Mouse (Mus musculus): ENCODE results near the gene Fam120b. TPM values are rescaled to one million over a fixed set of nuclear protein-coding genes. Genes with fewer than 3 reads are reported as not detected.

The Fam120b gene
- polyA plus RNA-seq, 1 experiment = 8.4 TPM

DNA sequence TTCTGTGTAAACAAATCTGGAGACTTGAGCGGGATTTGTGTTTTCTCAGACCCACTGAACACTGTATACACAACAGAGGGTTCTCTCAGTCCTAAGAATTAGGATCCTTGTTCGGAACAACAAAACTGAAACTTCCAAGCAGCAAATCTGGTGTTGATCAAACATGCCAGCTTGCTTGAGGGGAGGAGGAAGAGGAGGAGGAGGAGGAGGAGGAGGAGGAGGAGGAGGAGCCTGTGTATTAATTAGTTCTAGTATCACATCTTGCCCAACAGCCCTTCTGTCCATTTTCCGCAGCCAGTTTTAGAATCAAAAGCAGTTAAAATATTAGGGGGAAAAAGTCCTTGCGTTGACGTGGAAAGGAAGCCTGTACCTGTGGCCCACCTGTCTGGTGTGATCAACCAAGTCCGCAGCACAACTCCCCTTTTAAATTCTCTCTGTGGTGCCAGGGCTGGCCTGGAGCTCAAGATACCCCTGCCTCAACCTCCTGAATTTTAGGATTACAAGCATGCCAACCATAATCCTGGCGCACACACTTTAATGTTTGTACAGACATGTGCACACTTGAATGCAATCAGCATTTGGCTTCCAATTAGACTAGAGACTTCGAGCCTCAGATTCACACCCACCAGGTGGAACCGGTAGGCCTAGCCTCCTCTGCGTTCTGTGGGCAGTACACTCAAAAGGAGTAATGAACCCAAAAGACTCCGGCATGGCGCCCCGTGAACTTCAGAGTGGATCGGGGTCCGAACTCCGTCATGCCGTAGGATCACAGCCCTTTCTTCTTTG is 16.1 kb upstream of the Fam120b start:
- TF ChIP-seq POLR2A (IDR thresholded peaks at IDR 0.05; ENCODE audit: low read depth, low read length) (no peak), CTCF (IDR thresholded peaks at IDR 0.05; ENCODE audit: extremely low read depth, insufficient read depth, insufficient read length, insufficient replicate concordance) (no peak)
- Histone ChIP-seq H3K36me3 (ENCODE audit: control insufficient read depth, insufficient read depth, low read length) (no peaks in the 10 kb centered on the region), H3K4me3 (ENCODE audit: extremely low read depth, insufficient read depth, insufficient read length) (no peak overlapping the region; the same call in 1 of the 2 replicates), H3K27ac (ENCODE audit: insufficient read depth, low read length) (no peak overlapping the region), H3K27me3 (ENCODE audit: control insufficient read depth, insufficient read depth, low read length) (peaks cover 21% of the 10 kb centered on the region), H3K4me1 (ENCODE audit: control insufficient read depth, insufficient read depth, insufficient read length) (peaks cover 9% of the 10 kb centered on the region)
- no peak for DNase-seq (ENCODE audit: low read depth in 1 of 2, low spot score in 2 of 2)
- WGBS = 29% methylated on average over 17 of the region's 17 CpGs

DNA sequence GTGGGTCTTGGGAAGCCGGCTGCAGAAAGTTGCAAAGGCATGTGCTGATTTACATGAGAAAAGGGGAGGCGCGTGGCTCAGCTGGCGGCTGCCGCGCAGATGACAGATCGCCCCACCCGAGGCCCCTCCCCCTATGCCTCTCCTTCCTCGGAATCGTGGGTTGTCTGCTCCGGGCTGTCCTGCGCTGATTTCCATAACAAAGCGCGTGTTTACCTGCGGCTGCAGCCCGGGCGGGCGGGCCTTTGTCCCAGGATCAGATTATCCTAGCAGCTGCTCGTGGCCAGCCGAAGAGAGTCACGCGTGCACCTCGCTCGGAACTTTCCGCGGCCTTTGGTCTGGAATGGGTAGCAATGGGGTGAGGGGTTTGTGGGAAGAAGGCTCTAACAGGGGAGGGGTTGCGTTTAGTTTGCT is 15.4 kb upstream of the Fam120b start:
- Histone ChIP-seq H3K4me3 (ENCODE audit: extremely low read depth, insufficient read depth, insufficient read length) (peak overlapping the region; percentile 45; the same call in 1 of the 2 replicates), H3K27ac (ENCODE audit: insufficient read depth, low read length) (no peak overlapping the region)
- DNase-seq (ENCODE audit: low read depth in 1 of 2, low spot score in 2 of 2) = no peak

DNA sequence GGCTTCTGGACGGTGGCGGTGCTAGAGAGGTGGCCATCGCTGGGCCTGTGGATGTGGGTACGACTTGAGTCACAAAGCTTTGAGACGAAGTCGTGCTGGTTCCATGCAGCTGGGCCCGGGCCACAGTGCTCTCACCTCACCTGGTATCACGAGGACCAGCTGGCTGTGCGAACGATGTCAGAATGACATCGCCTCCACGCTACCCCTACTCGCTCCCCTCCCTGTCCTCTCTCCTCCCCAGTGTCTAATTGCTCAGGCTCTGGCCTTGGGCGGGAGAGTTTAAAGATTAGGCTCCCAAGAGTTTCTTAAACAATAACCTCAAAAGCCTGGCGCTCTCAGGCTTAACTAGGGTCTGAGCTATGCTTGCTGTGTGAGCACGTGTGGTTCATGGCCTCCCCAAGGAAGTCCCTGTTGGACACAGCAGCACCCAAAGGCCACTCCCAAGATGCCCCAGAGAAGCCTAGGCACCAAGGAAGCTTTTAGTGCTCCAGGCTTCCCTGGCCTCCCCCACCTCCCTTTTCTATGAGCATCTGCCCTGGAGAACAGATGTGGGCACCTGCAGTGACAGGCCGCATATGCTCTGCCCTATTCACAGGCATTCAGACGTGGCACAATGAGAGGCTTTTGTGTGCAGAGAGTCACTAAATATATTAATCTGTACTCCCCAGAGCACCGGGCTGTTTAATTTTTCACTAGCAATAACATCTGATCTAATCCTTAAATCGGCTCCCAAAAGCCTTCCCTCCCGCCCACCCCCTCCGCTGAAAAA is 14.7 kb upstream of the Fam120b start:
- Histone ChIP-seq H3K4me3 (ENCODE audit: extremely low read depth, insufficient read depth, insufficient read length) (no peak overlapping the region), H3K4me1 (ENCODE audit: control insufficient read depth, insufficient read depth, insufficient read length) (peaks cover 3% of the 10 kb centered on the region; the same call in 1 of the 2 replicates), H3K27me3 (ENCODE audit: control insufficient read depth, insufficient read depth, low read length) (peaks cover 12% of the 10 kb centered on the region), H3K36me3 (ENCODE audit: control insufficient read depth, insufficient read depth, low read length) (no peaks in the 10 kb centered on the region), H3K27ac (ENCODE audit: insufficient read depth, low read length) (no peak overlapping the region)
- WGBS = 45% methylated on average over 22 of the region's 22 CpGs
- TF ChIP-seq POLR2A (IDR thresholded peaks at IDR 0.05; ENCODE audit: low read depth, low read length) (no peak), CTCF (IDR thresholded peaks at IDR 0.05; ENCODE audit: extremely low read depth, insufficient read depth, insufficient read length, insufficient replicate concordance) (no peak)
- DNase-seq (ENCODE audit: low read depth in 1 of 2, low spot score in 2 of 2) = no peak

More for the DNA sequence above, 15.4 kb upstream of the Fam120b start:
- no peak for TF ChIP-seq CTCF (IDR thresholded peaks at IDR 0.05; ENCODE audit: extremely low read depth, insufficient read depth, insufficient read length, insufficient replicate concordance)
- no peak for TF ChIP-seq POLR2A (IDR thresholded peaks at IDR 0.05; ENCODE audit: low read depth, low read length)
- Histone ChIP-seq H3K4me1 (ENCODE audit: control insufficient read depth, insufficient read depth, insufficient read length) (peaks cover 9% of the 10 kb centered on the region), H3K27me3 (ENCODE audit: control insufficient read depth, insufficient read depth, low read length) (peaks cover 18% of the 10 kb centered on the region), H3K36me3 (ENCODE audit: control insufficient read depth, insufficient read depth, low read length) (no peaks in the 10 kb centered on the region)
- WGBS = 2% methylated on average over 27 of the region's 27 CpGs

DNA sequence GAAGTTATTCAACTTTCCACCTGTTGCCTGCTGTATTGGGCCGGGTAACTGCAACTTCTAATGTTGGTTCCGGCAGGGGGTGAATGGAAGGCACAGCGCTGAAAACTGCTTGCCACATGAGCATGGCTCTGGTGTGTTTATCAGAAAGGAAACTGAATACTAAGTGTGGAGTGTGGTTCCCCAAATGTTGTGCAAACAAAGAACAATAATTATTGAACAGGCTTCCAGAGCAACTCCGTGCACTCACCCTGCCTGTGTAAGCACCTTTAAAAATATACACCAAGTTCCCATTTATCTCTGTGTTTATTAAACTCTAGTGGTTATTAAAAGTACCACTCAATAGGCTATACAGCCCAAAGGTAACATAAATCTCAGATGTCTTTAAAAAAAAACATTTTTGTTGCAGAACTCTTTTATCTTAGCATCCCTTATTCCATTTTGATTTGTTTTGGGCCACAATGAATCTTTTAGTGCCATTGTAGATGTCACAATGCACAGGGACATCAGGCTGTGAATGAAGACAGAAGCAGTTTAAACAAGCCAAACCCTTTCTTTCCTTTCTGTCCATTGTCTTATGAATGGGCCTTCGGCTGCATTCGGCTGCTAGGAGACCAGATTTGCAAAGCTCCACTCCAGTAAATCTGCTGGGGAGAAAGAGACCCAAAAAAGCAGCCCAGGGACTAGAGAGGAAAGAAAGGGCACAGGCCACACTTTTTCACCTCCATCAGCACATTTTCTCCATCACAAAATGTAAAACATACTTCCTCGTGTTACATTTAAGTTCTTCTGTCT is 13.9 kb upstream of the Fam120b start:
- Histone ChIP-seq H3K36me3 (ENCODE audit: control insufficient read depth, insufficient read depth, low read length) (no peaks in the 10 kb centered on the region), H3K27ac (ENCODE audit: insufficient read depth, low read length) (no peak overlapping the region), H3K4me1 (ENCODE audit: control insufficient read depth, insufficient read depth, insufficient read length) (no peaks in the 10 kb centered on the region; the same call in 1 of the 2 replicates), H3K4me3 (ENCODE audit: extremely low read depth, insufficient read depth, insufficient read length) (no peak overlapping the region), H3K27me3 (ENCODE audit: control insufficient read depth, insufficient read depth, low read length) (peaks cover 10% of the 10 kb centered on the region)
- WGBS = 55% methylated on average over 7 of the region's 7 CpGs
- TF ChIP-seq CTCF (IDR thresholded peaks at IDR 0.05; ENCODE audit: extremely low read depth, insufficient read depth, insufficient read length, insufficient replicate concordance) (no peak), POLR2A (IDR thresholded peaks at IDR 0.05; ENCODE audit: low read depth, low read length) (no peak)
- no peak for DNase-seq (ENCODE audit: low read depth in 1 of 2, low spot score in 2 of 2)

DNA sequence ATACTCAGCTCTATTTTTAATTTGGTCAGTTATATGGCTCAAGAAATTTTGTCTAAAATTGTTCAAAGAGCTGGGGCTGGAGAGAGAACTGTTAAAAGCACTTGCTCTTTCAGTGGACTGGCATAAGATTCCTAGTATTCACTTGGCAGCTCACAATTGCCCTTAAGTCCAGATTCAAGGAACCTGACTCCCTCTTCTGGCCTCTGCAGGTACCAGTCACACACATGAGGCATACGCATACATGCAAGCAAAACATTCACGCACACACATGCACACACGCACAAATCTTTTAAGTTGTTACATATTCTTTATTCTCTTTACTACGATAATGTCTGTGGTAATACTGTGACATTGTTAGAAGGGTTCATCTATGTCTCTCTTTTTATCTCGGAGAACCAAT is 12.6 kb upstream of the Fam120b start:
- no peaks in the 10 kb centered on the region; the same call in 1 of the 2 replicates for H3K4me1 ChIP-seq (ENCODE audit: control insufficient read depth, insufficient read depth, insufficient read length)
- H3K27ac ChIP-seq (ENCODE audit: insufficient read depth, low read length) = no peak overlapping the region
- WGBS = 94% methylated on average over 5 of the region's 5 CpGs
- no peak overlapping the region for H3K4me3 ChIP-seq (ENCODE audit: extremely low read depth, insufficient read depth, insufficient read length)
- peaks cover 7% of the 10 kb centered on the region for H3K27me3 ChIP-seq (ENCODE audit: control insufficient read depth, insufficient read depth, low read length)
- DNase-seq (ENCODE audit: low read depth in 1 of 2, low spot score in 2 of 2) = no peak
- TF ChIP-seq POLR2A (IDR thresholded peaks at IDR 0.05; ENCODE audit: low read depth, low read length) = no peak
- no peaks in the 10 kb centered on the region for H3K36me3 ChIP-seq (ENCODE audit: control insufficient read depth, insufficient read depth, low read length)

DNA sequence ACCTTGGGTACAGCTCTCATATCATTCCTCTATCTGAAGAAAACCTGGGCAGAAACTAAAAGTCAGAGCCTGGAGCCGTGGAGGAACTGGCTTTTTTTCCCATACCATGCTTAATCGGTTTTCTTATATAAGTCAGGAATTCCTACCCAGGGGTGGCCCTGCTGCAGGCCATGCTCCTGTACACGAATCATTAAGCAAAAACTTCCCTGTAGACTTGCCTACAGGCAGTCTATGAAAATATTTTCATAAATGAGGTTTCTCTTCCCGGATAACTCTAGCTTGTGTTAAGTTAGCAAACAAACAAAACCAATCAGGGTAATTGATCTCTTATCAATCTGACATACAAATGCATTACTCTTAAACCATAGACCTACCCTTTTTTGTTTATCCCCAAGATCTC is 7.1 kb upstream of the Fam120b start:
- 0 out of 2 replicates have a peak, but pooled peaks cover 3% of the 10 kb centered on the region for H3K27me3 ChIP-seq (ENCODE audit: control insufficient read depth, insufficient read depth, low read length)
- H3K4me1 ChIP-seq (ENCODE audit: control insufficient read depth, insufficient read depth, insufficient read length) = no peaks in the 10 kb centered on the region
- TF ChIP-seq POLR2A (IDR thresholded peaks at IDR 0.05; ENCODE audit: low read depth, low read length) (no peak), CTCF (IDR thresholded peaks at IDR 0.05; ENCODE audit: extremely low read depth, insufficient read depth, insufficient read length, insufficient replicate concordance) (no peak)
- 87% methylated on average over 4 of the region's 4 CpGs for WGBS
- H3K27ac ChIP-seq (ENCODE audit: insufficient read depth, low read length) = no peak overlapping the region
- H3K4me3 ChIP-seq (ENCODE audit: extremely low read depth, insufficient read depth, insufficient read length) = no peak overlapping the region
- no peaks in the 10 kb centered on the region for H3K36me3 ChIP-seq (ENCODE audit: control insufficient read depth, insufficient read depth, low read length)
- DNase-seq (ENCODE audit: low read depth in 1 of 2, low spot score in 2 of 2) = no peak

Data from spleen, adult 2 months (tissue).